Mouse (Mus musculus) layer of hippocampus, postnatal 25 days (tissue): ENCODE results near the gene Castor1. TPM values are rescaled to one million over a fixed set of nuclear protein-coding genes. Genes with fewer than 3 reads are reported as not detected.

ENCODE experiments used
- DNase-seq, 2 experiments: peaks; one replicate each; pipeline ENCODE4 v3.0.0; 2022; ENCODE audit warnings: mixed read lengths in 2 of 2, low spot score in 1 of 2; ENCODE audit errors: extremely low spot score in 1 of 2
- total RNA-seq, 2 experiments: library from RNA; stranded (reverse); gene quantifications; 2 replicates each; pipeline ENCODE4 v1.2.3; 2021

Castor1 gene
- total RNA-seq, 2 experiments from 2014 or later, result 6.0 to 6.1 TPM

- no peak for DNase-seq
Observed at GRCm38 (mm10) chr11:4231435-4231834, 13.4 kb downstream of the Castor1 start.

GRCm38 (mm10) chr11:4232644-4233043 lies 14.6 kb downstream of the Castor1 start:
- DNase-seq, result no peak

GRCm38 (mm10) chr11:4235052-4235655 lies 17.1 kb downstream of the Castor1 start:
- no peak for DNase-seq

GRCm38 (mm10) chr11:4235665-4236545 lies 17.9 kb downstream of the Castor1 start, which contains the start of gene Osm:
Osm (plus strand) TSS chr11:4236420.
- no peak for DNase-seq

GRCm38 (mm10) chr11:4236546-4237067 lies 18.6 kb downstream of the Castor1 start:
- no peak for DNase-seq

GRCm38 (mm10) chr11:4237389-4237912 lies 19.4 kb downstream of the Castor1 start:
- no peak for DNase-seq

GRCm38 (mm10) chr11:4238167-4238566 lies 20.1 kb downstream of the Castor1 start:
- DNase-seq, result no peak

GRCm38 (mm10) chr11:4239691-4240090 lies 21.7 kb downstream of the Castor1 start:
- no peak for DNase-seq

- no peak for DNase-seq
Observed at GRCm38 (mm10) chr11:4240151-4240550, 22.1 kb downstream of the Castor1 start.

GRCm38 (mm10) chr11:4241180-4241579 lies 23.2 kb downstream of the Castor1 start:
- no peak for DNase-seq

GRCm38 (mm10) chr11:4246126-4246525 lies 28.1 kb downstream of the Castor1 start:
- no peak for DNase-seq

GRCm38 (mm10) chr11:4246623-4247022 lies 28.6 kb downstream of the Castor1 start:
- DNase-seq, result no peak

- no peak for DNase-seq
Observed at GRCm38 (mm10) chr11:4247201-4247959, 29.4 kb downstream of the Castor1 start.

GRCm38 (mm10) chr11:4249151-4249550 lies 31.1 kb downstream of the Castor1 start:
- DNase-seq, result no peak

GRCm38 (mm10) chr11:4250290-4250689 lies 32.3 kb downstream of the Castor1 start:
- no peak for DNase-seq

- DNase-seq, result no peak
Observed at GRCm38 (mm10) chr11:4251376-4251775, 33.4 kb downstream of the Castor1 start.

- no peak for DNase-seq
Observed at GRCm38 (mm10) chr11:4252886-4253285, 34.9 kb downstream of the Castor1 start.

GRCm38 (mm10) chr11:4256846-4257607 lies 39.0 kb downstream of the Castor1 start, which contains the start of gene Lif:
Lif (plus strand) TSS chr11:4257557.
- DNase-seq, result no peak

GRCm38 (mm10) chr11:4257756-4258155 lies 39.7 kb downstream of the Castor1 start:
- no peak for DNase-seq

GRCm38 (mm10) chr11:4258657-4259082 lies 40.6 kb downstream of the Castor1 start:
- DNase-seq, result peak; percentile 89 to 94
